Mouse (Mus musculus) frontal cortex, postnatal 36 days (tissue): ENCODE data around the gene Sp9.

ENCODE experiments used
- DNase-seq, 2 experiments: peaks; one replicate each; pipeline ENCODE4 v3.0.0; 2022; ENCODE audit warnings: low spot score in 2 of 2

Gene Sp9

GRCm38 (mm10) chr2:73312152-73313116 lies 40.7 kb downstream of the Sp9 start, which contains the start of the genes Scrn3 and Cir1:
Gene Scrn3, plus strand, starts transcription at chr2:73312601.
Gene Cir1, minus strand, starts transcription at chr2:73312701.
- peak; percentile 90 to 93 for DNase-seq

GRCm38 (mm10) chr2:73313117-73313501 lies 41.4 kb downstream of the Sp9 start:
- peak; percentile 33 to 35 for DNase-seq

- no peak for DNase-seq
These were observed 42.6 kb downstream of the Sp9 start for GRCm38 (mm10) chr2:73314311-73314710.

GRCm38 (mm10) chr2:73317426-73317825 lies 45.7 kb downstream of the Sp9 start:
- no peak for DNase-seq

DNA sequence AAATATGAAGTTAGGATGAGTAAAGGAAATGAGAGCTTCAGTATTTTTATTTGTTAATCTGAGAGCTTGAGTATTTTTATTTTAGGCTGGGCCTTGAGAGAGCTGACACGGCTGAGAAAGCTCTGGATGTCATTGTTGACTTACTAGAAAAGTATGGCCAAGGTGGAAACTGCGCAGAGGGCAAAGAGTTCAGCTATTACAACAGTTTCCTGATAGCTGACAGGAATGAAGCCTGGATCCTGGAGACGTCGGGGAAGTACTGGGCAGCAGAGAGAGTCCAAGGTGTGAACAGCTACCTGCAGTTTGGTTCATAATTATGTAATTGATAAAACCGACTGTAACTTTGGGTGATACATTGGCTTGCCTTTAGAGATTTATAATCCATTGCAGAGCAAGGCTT lies 47.5 kb downstream of the Sp9 start:
- DNase-seq, result no peak

DNA sequence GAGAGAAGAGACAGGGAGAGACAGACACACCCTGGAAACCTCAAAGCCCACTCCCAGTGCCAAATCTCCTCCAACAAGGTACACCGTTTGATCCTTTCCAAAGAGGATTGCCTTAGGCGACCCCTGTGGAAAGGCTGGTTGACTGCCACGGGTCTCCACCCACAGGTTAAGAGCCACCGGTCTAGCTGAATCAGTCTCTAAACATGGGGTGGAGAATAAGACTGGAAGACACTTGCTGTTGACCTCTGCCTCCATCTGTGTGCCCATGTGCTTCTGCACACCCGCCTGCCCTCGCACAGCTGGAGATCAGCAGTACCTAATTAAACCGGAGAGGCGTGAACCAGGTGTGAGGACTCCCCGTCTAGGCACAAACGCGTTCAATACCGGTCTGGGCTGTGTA lies 51.3 kb downstream of the Sp9 start:
- DNase-seq, result no peak

- DNase-seq, result no peak
These were observed 54.1 kb downstream of the Sp9 start for GRCm38 (mm10) chr2:73325871-73326270.
